Mouse (Mus musculus) embryonic facial prominence, embryonic 11.5 days (tissue): ENCODE data around the gene Hdac10. TPM values are rescaled to one million over a fixed set of nuclear protein-coding genes. Genes with fewer than 3 reads are reported as not detected.
A peak's percentile ranks its signal among the peaks of the same experiment; 100 is the strongest.

Experiments used
- ATAC-seq: fragments of 200-750 bp; cut with Nextera tagmentation; replicated peaks from 2 replicates; pipeline ENCODE4 v1.8.0; 2017; ENCODE audit warnings: low read depth; ENCODE audit not compliant: insufficient number of reproducible peaks, low FRiP score, low TSS enrichment
- DNase-seq: peaks from one replicate; pipeline ENCODE4 v3.0.0-alpha.2; 2015; ENCODE audit warnings: low spot score
- H3K27ac ChIP-seq: fragments of 300-500 bp; sonication (generic); replicated peaks from 2 replicates; pipeline ENCODE4 v1.5.1; 2014; ENCODE audit warnings: mild to moderate bottlenecking, low read depth, low read length, control low read depth
- H3K27me3 ChIP-seq: fragments of 300-500 bp; sonication (generic); 2 replicates; pipeline ENCODE4 v1.6.1; 2014; ENCODE audit warnings: mild to moderate bottlenecking, low read length, moderate library complexity, mixed read lengths; ENCODE audit not compliant: control insufficient read depth, insufficient read depth
- H3K36me3 ChIP-seq: fragments of 300-500 bp; sonication (generic); replicated peaks from 2 replicates; pipeline ENCODE4 v1.6.1; 2014; ENCODE audit warnings: low read depth, mild to moderate bottlenecking, low read length, moderate library complexity, mixed read lengths; ENCODE audit not compliant: control insufficient read depth, insufficient read depth
- H3K4me1 ChIP-seq: fragments of 300-500 bp; sonication (generic); 2 replicates; pipeline ENCODE4 v1.6.1; 2014; ENCODE audit warnings: low read length, mixed read lengths; ENCODE audit not compliant: control insufficient read depth, insufficient read depth
- H3K4me2 ChIP-seq: fragments of 300-500 bp; sonication (generic); 2 replicates; pipeline ENCODE4 v1.6.1; 2014; ENCODE audit warnings: low read depth, mild to moderate bottlenecking, control low read depth, low read length, moderate library complexity
- H3K4me3 ChIP-seq: fragments of 300-500 bp; sonication (generic); 2 replicates; pipeline ENCODE4 v1.5.1; 2014; ENCODE audit warnings: low read depth, low read length, control low read depth
- H3K9ac ChIP-seq: fragments of 300-500 bp; sonication (generic); replicated peaks from 2 replicates; pipeline ENCODE4 v1.6.1; 2014; ENCODE audit warnings: mild to moderate bottlenecking, control low read depth, low read length
- H3K9me3 ChIP-seq: fragments of 300-500 bp; sonication (generic); replicated peaks from 2 replicates; pipeline ENCODE4 v1.6.1; 2016; ENCODE audit warnings: mild to moderate bottlenecking, low read length, inconsistent platforms, mixed read lengths; ENCODE audit not compliant: control insufficient read depth
- WGBS: fragments of 180-500 bp; shearing (Covaris S2); extraction: QIAGEN DNeasy Blood & Tissue Kit; methylation state at CpG from one replicate; pipeline ENCODE4 v1.1.7; 2014; 5-methylcytosine and 5-hydroxymethylcytosine counted together
- polyA plus RNA-seq: library from polyadenylated mRNA; unstranded; fragments of >200 nt; fragmentation: Nextera tagmentation; extraction: Ambion mirVana; gene quantifications from 2 replicates; pipeline ENCODE4 v1.2.1, GENCODE M21; 2014

Gene Hdac10
- polyA plus RNA-seq, 1 experiment from 2014 or later = 10.3 TPM

GRCm38 (mm10) chr15:89140048-89140658 is 11.7 kb upstream of the Hdac10 start:
- Histone ChIP-seq H3K36me3 (no peaks in the 10 kb centered on the region), H3K9me3 (no peaks in the 10 kb centered on the region), H3K4me1 (peaks cover 3% of the 10 kb centered on the region), H3K9ac (peak overlapping the region; percentile 67), H3K27me3 (peaks cover 17% of the 10 kb centered on the region), H3K4me3 (peak overlapping the region; percentile 52), H3K4me2 (peak overlapping the region; percentile 98), H3K27ac (peak overlapping the region; percentile 47; the same call in 1 of the 2 replicates)
- DNase-seq (peak; percentile 58), ATAC-seq (peak; percentile 21; the same call in 1 of the 2 replicates)
- WGBS = under 1% methylated on average over 38 of the region's 53 CpGs

- H3K27ac ChIP-seq = no peak overlapping the region
- no peak overlapping the region for H3K9ac ChIP-seq
- no peaks in the 10 kb centered on the region for H3K36me3 ChIP-seq
- H3K4me3 ChIP-seq = no peak overlapping the region
- H3K9me3 ChIP-seq = no peaks in the 10 kb centered on the region
- DNase-seq (no peak), ATAC-seq (no peak)
- peaks cover 3% of the 10 kb centered on the region for H3K4me1 ChIP-seq
- peaks cover 17% of the 10 kb centered on the region for H3K27me3 ChIP-seq
- 89% methylated on average over 6 of the region's 6 CpGs for WGBS
- H3K4me2 ChIP-seq = no peak overlapping the region
Measured at GRCm38 (mm10) chr15:89138531-89138930, 10.0 kb upstream of the Hdac10 start.

GRCm38 (mm10) chr15:89138046-89138405 is 9.5 kb upstream of the Hdac10 start:
- Histone ChIP-seq H3K4me3 (no peak overlapping the region), H3K4me1 (peaks cover 3% of the 10 kb centered on the region), H3K4me2 (no peak overlapping the region), H3K27me3 (peaks cover 17% of the 10 kb centered on the region), H3K9me3 (no peaks in the 10 kb centered on the region), H3K36me3 (no peaks in the 10 kb centered on the region), H3K9ac (no peak overlapping the region; the same call in 1 of the 2 replicates), H3K27ac (no peak overlapping the region)
- ATAC-seq (no peak), DNase-seq (no peak)
- 86% methylated on average over 7 of the region's 7 CpGs for WGBS

GRCm38 (mm10) chr15:89137378-89138045 is 9.0 kb upstream of the Hdac10 start:
- DNase-seq = no peak
- WGBS = 60% methylated on average over 11 of the region's 11 CpGs
- Histone ChIP-seq H3K9me3 (no peaks in the 10 kb centered on the region), H3K4me1 (peaks cover 3% of the 10 kb centered on the region), H3K36me3 (no peaks in the 10 kb centered on the region), H3K27ac (no peak overlapping the region), H3K9ac (no peak overlapping the region; the same call in 1 of the 2 replicates), H3K4me3 (no peak overlapping the region), H3K27me3 (peaks cover 17% of the 10 kb centered on the region), H3K4me2 (no peak overlapping the region)
- ATAC-seq = no peak

GRCm38 (mm10) chr15:89136461-89137155 is 8.1 kb upstream of the Hdac10 start:
- no peak overlapping the region for H3K9ac ChIP-seq
- H3K4me3 ChIP-seq = no peak overlapping the region
- ATAC-seq (no peak), DNase-seq (no peak)
- H3K27me3 ChIP-seq = peaks cover 17% of the 10 kb centered on the region
- H3K9me3 ChIP-seq = no peaks in the 10 kb centered on the region
- no peak overlapping the region for H3K27ac ChIP-seq
- peaks cover 3% of the 10 kb centered on the region for H3K4me1 ChIP-seq
- no peaks in the 10 kb centered on the region for H3K36me3 ChIP-seq
- no peak overlapping the region for H3K4me2 ChIP-seq
- WGBS = 93% methylated on average over 5 of the region's 5 CpGs

GRCm38 (mm10) chr15:89131316-89131715 is 2.8 kb upstream of the Hdac10 start:
- no peaks in the 10 kb centered on the region for H3K9me3 ChIP-seq

GRCm38 (mm10) chr15:89130245-89130644 is 1.7 kb upstream of the Hdac10 start:
- no peak for DNase-seq
- Histone ChIP-seq H3K9ac (no peak overlapping the region), H3K4me1 (peaks cover 3% of the 10 kb centered on the region; the same call in 1 of the 2 replicates), H3K27me3 (no peaks in the 10 kb centered on the region), H3K4me2 (no peak overlapping the region), H3K27ac (no peak overlapping the region), H3K9me3 (no peaks in the 10 kb centered on the region), H3K36me3 (no peaks in the 10 kb centered on the region), H3K4me3 (no peak overlapping the region)
- ATAC-seq = no peak

More at GRCm38 (mm10) chr15:89131316-89131715, 2.8 kb upstream of the Hdac10 start:
- H3K9ac ChIP-seq = no peak overlapping the region
- no peaks in the 10 kb centered on the region for H3K36me3 ChIP-seq
- no peak overlapping the region for H3K4me2 ChIP-seq
- peaks cover 3% of the 10 kb centered on the region; the same call in 1 of the 2 replicates for H3K4me1 ChIP-seq
- WGBS = 84% methylated on average over 3 of the region's 3 CpGs
- ATAC-seq = no peak
- DNase-seq = no peak
- no peaks in the 10 kb centered on the region for H3K27me3 ChIP-seq
- H3K4me3 ChIP-seq = no peak overlapping the region
- H3K27ac ChIP-seq = no peak overlapping the region
